Mouse (Mus musculus) stomach, embryonic 16.5 days (tissue): ENCODE measurements at regions not wholly inside any gene's neighbourhood (a gene's known extent, or its start where the extent isn't known, plus 50 kb on each side); places are given as distances from the start of the nearest gene placed in this dataset.
"Not testable (repeated sequence)": the region's sequence is repeated elsewhere in the genome, so short reads cannot be mapped to it uniquely, and the experiment has no call there.

Experiments
- ATAC-seq: fragments of 200-750 bp; cut with Nextera tagmentation; 2 replicates; pipeline ENCODE4 v1.8.0; 2017; ENCODE audit warnings: moderate number of reproducible peaks, moderate TSS enrichment; ENCODE audit not compliant: insufficient read depth, low FRiP score
- H3K27ac ChIP-seq: fragments of 300-500 bp; sonication (generic); 2 replicates; pipeline ENCODE4 v1.5.1; 2014; ENCODE audit warnings: low read length
- H3K27me3 ChIP-seq: fragments of 300-500 bp; sonication (generic); 2 replicates; pipeline ENCODE4 v1.6.1; 2014; ENCODE audit warnings: low read length, control low read depth, mixed read lengths; ENCODE audit not compliant: control insufficient read depth, insufficient read depth
- H3K36me3 ChIP-seq: fragments of 300-500 bp; sonication (generic); 2 replicates; pipeline ENCODE4 v1.6.1; 2014; ENCODE audit warnings: low read length; ENCODE audit not compliant: control insufficient read depth, insufficient read depth
- H3K4me1 ChIP-seq: fragments of 300-500 bp; sonication (generic); 2 replicates; pipeline ENCODE4 v1.6.1; 2014; ENCODE audit warnings: low read length, control low read depth, mixed read lengths; ENCODE audit not compliant: control insufficient read depth, insufficient read depth
- H3K4me2 ChIP-seq: fragments of 300-500 bp; sonication (generic); 2 replicates; pipeline ENCODE4 v1.6.1; 2014; ENCODE audit warnings: low read depth, low read length, mixed read lengths
- H3K4me3 ChIP-seq: fragments of 300-500 bp; sonication (generic); replicated peaks from 2 replicates; pipeline ENCODE4 v1.5.1; 2014; ENCODE audit warnings: mild to moderate bottlenecking, low read length
- H3K9ac ChIP-seq: fragments of 300-500 bp; sonication (generic); 2 replicates; pipeline ENCODE4 v1.6.1; 2014; ENCODE audit warnings: low read length
- H3K9me3 ChIP-seq: fragments of 300-500 bp; sonication (generic); replicated peaks from 2 replicates; pipeline ENCODE4 v1.6.1; 2016; ENCODE audit warnings: low read length, control low read depth; ENCODE audit not compliant: control insufficient read depth
- WGBS: fragments of 180-500 bp; shearing (Covaris S2); extraction: QIAGEN DNeasy Blood & Tissue Kit; methylation state at CpG from one replicate; pipeline ENCODE4 v1.1.7; 2014; 5-methylcytosine and 5-hydroxymethylcytosine counted together

GRCm38 (mm10) chr2:166450964-166451363, 262.7 kb downstream of the Prex1 start:
- 76% methylated on average over 7 of the region's 7 CpGs for WGBS

GRCm38 (mm10) chr2:166450380-166450779, 263.3 kb downstream of the Prex1 start:
- Histone ChIP-seq H3K4me2 (no peak overlapping the region), H3K27me3 (no peaks in the 10 kb centered on the region), H3K27ac (no peak overlapping the region), H3K4me3 (no peak overlapping the region), H3K36me3 (no peaks in the 10 kb centered on the region), H3K4me1 (peaks cover 10% of the 10 kb centered on the region), H3K9me3 (no peaks in the 10 kb centered on the region), H3K9ac (no peak overlapping the region)
- WGBS = 51% methylated on average over 10 of the region's 10 CpGs
- ATAC-seq = no peak

More at GRCm38 (mm10) chr2:166450964-166451363, 262.7 kb downstream of the Prex1 start:
- no peak overlapping the region for H3K9ac ChIP-seq
- H3K27ac ChIP-seq = no peak overlapping the region
- no peak overlapping the region for H3K4me2 ChIP-seq
- peaks cover 10% of the 10 kb centered on the region for H3K4me1 ChIP-seq
- no peaks in the 10 kb centered on the region for H3K36me3 ChIP-seq
- H3K27me3 ChIP-seq = no peaks in the 10 kb centered on the region
- no peaks in the 10 kb centered on the region for H3K9me3 ChIP-seq
- H3K4me3 ChIP-seq = no peak overlapping the region
- ATAC-seq = no peak

GRCm38 (mm10) chr2:166448724-166449123, 264.9 kb downstream of the Prex1 start:
- Histone ChIP-seq H3K36me3 (no peaks in the 10 kb centered on the region), H3K9ac (no peak overlapping the region), H3K27me3 (no peaks in the 10 kb centered on the region), H3K4me3 (no peak overlapping the region), H3K9me3 (no peaks in the 10 kb centered on the region), H3K27ac (no peak overlapping the region), H3K4me1 (peaks cover 10% of the 10 kb centered on the region), H3K4me2 (no peak overlapping the region)
- 61% methylated on average over 13 of the region's 13 CpGs for WGBS
- no peak for ATAC-seq

- no peak for ATAC-seq
- Histone ChIP-seq H3K36me3 (no peaks in the 10 kb centered on the region), H3K4me2 (no peak overlapping the region), H3K9me3 (no peaks in the 10 kb centered on the region), H3K4me3 (no peak overlapping the region), H3K27ac (peak overlapping the region; percentile 46; the same call in 1 of the 2 replicates), H3K4me1 (peaks cover 10% of the 10 kb centered on the region), H3K27me3 (no peaks in the 10 kb centered on the region), H3K9ac (peak overlapping the region; percentile 2; the same call in 1 of the 2 replicates)
- 36% methylated on average over 11 of the region's 11 CpGs for WGBS
These were observed 265.5 kb downstream of the Prex1 start for GRCm38 (mm10) chr2:166448161-166448560.

- no peak overlapping the region for H3K9ac ChIP-seq
- H3K9me3 ChIP-seq = no peaks in the 10 kb centered on the region
- no peak overlapping the region for H3K4me3 ChIP-seq
- no peaks in the 10 kb centered on the region for H3K27me3 ChIP-seq
- no peak overlapping the region for H3K27ac ChIP-seq
- no peaks in the 10 kb centered on the region for H3K36me3 ChIP-seq
- H3K4me1 ChIP-seq = peaks cover 10% of the 10 kb centered on the region
- no peak for ATAC-seq
- no peak overlapping the region for H3K4me2 ChIP-seq
- WGBS = 82% methylated on average over 3 of the region's 3 CpGs
These were observed 267.1 kb downstream of the Prex1 start for GRCm38 (mm10) chr2:166446536-166446935.

GRCm38 (mm10) chr2:166445824-166446223, 267.8 kb downstream of the Prex1 start:
- H3K27ac ChIP-seq, H3K27me3 ChIP-seq, H3K9me3 ChIP-seq, H3K4me3 ChIP-seq, ATAC-seq, H3K9ac ChIP-seq, H3K36me3 ChIP-seq, H3K4me2 ChIP-seq: not testable (repeated sequence)
- H3K4me1 ChIP-seq = peaks cover 10% of the 10 kb centered on the region
- 70% methylated on average over 7 of the region's 7 CpGs for WGBS

- ATAC-seq = no peak
- no peaks in the 10 kb centered on the region for H3K27me3 ChIP-seq
- no peak overlapping the region for H3K4me2 ChIP-seq
- H3K27ac ChIP-seq = peak overlapping the region; percentile 11; the same call in 1 of the 2 replicates
- H3K9me3 ChIP-seq = no peaks in the 10 kb centered on the region
- H3K9ac ChIP-seq = no peak overlapping the region
- 31% methylated on average over 15 of the region's 15 CpGs for WGBS
- no peaks in the 10 kb centered on the region for H3K36me3 ChIP-seq
- peaks cover 5% of the 10 kb centered on the region for H3K4me1 ChIP-seq
- no peak overlapping the region for H3K4me3 ChIP-seq
These were observed 270.6 kb downstream of the Prex1 start for GRCm38 (mm10) chr2:166442997-166443396.

- Histone ChIP-seq H3K4me1 (peaks cover 4% of the 10 kb centered on the region; the same call in 1 of the 2 replicates), H3K4me3 (no peak overlapping the region), H3K4me2 (no peak overlapping the region), H3K27me3 (no peaks in the 10 kb centered on the region), H3K27ac (no peak overlapping the region; the same call in 1 of the 2 replicates), H3K36me3 (no peaks in the 10 kb centered on the region), H3K9ac (no peak overlapping the region), H3K9me3 (no peaks in the 10 kb centered on the region)
- WGBS = 55% methylated on average over 13 of the region's 13 CpGs
- ATAC-seq = no peak
These were observed 273.5 kb downstream of the Prex1 start for GRCm38 (mm10) chr2:166439847-166440775.

- H3K36me3 ChIP-seq = no peaks in the 10 kb centered on the region
- H3K27me3 ChIP-seq = no peaks in the 10 kb centered on the region
- no peak for ATAC-seq
- 71% methylated on average over 9 of the region's 9 CpGs for WGBS
- H3K9me3 ChIP-seq = no peaks in the 10 kb centered on the region
- H3K9ac ChIP-seq = no peak overlapping the region
- H3K4me1 ChIP-seq = peaks cover 16% of the 10 kb centered on the region
- no peak overlapping the region for H3K4me2 ChIP-seq
- no peak overlapping the region for H3K27ac ChIP-seq
- no peak overlapping the region for H3K4me3 ChIP-seq
These were observed 275.4 kb downstream of the Prex1 start for GRCm38 (mm10) chr2:166438207-166438606.
